Comparison of ENCODE assay signal across 8 mouse cellular contexts in genomic region chr12:59060322-59060721, GRCm38 (mm10). TPM values are rescaled to one million over a fixed set of nuclear protein-coding genes. Genes with fewer than 3 reads are reported as not detected.
DNase-seq lines count a peak whose midpoint lies in the region; ATAC-seq and TF ChIP-seq lines count a peak whose summit lies in the region.

No protein-coding gene starts in this region.

- DNase-seq in gastrocnemius, adult 2 months, result no peak
- no peak for DNase-seq in gastrocnemius, postnatal 10 days
- peak; percentile 54 for DNase-seq in 416B (ENCODE audit: low read depth)
- DNase-seq in forebrain, embryonic 11.5 days (ENCODE audit: low spot score), result no peak
- no peak for DNase-seq in adrenal gland, adult 2 months
- no peak for DNase-seq in adrenal gland, adult 8-10 months
- no peak for DNase-seq in cerebellum, postnatal 36 days

- H3K27me3 ChIP-seq in forebrain, embryonic 11.5 days (ENCODE audit: control insufficient read depth, insufficient read depth, low read length), result no peaks in the 10 kb centered on the region
- H3K27me3 ChIP-seq in liver, embryonic 12.5 days (replicated peaks), result no peaks in the 10 kb centered on the region; the same call in 1 of the 2 replicates

- no peak for TF ChIP-seq CTCF in gastrocnemius, adult 2 months (IDR thresholded peaks at IDR 0.05)

- ATAC-seq in forebrain, embryonic 11.5 days (replicated peaks; ENCODE audit: low FRiP score), result no peak
- ATAC-seq in liver, embryonic 12.5 days, result no peak

- intact Hi-C loops in gastrocnemius, adult 2 months (cut with DNase I), result loop anchor here (2.0 kb wide), 1 partner anchor 48 kb away; the partner anchor contains the start of genes Gemin2 and Sec23a

- no peaks in the 10 kb centered on the region for H3K36me3 ChIP-seq in forebrain, embryonic 11.5 days (ENCODE audit: control insufficient read depth, insufficient read depth, low read length)
- H3K36me3 ChIP-seq in liver, embryonic 12.5 days, result peaks cover 44% of the 10 kb centered on the region

- H3K27ac ChIP-seq in gastrocnemius, adult 2 months, result peak overlapping the region; percentile 96
- no peak overlapping the region for H3K27ac ChIP-seq in forebrain, embryonic 11.5 days (ENCODE audit: low read depth, low read length)
- H3K27ac ChIP-seq in liver, embryonic 12.5 days, result peak overlapping the region; percentile 92

- H3K9ac ChIP-seq in forebrain, embryonic 11.5 days (ENCODE audit: low read length), result peak overlapping the region; percentile 83
- peak overlapping the region; percentile 99 for H3K9ac ChIP-seq in liver, embryonic 12.5 days

- 71% methylated on average over 4 of the region's 4 CpGs for WGBS in forebrain, embryonic 11.5 days
- WGBS in liver, embryonic 12.5 days (ENCODE audit: insufficient replicate concordance), result 52% methylated on average over 4 of the region's 4 CpGs

- peak overlapping the region; percentile 80 for H3K4me2 ChIP-seq in forebrain, embryonic 11.5 days (ENCODE audit: low read depth, low read length, severe bottlenecking)
- peak overlapping the region; percentile 74 for H3K4me2 ChIP-seq in liver, embryonic 12.5 days

- H3K4me1 ChIP-seq in forebrain, embryonic 11.5 days (replicated peaks; ENCODE audit: control insufficient read depth, insufficient read depth, low read length), result peaks cover 3% of the 10 kb centered on the region; the same call in 1 of the 2 replicates
- H3K4me1 ChIP-seq in liver, embryonic 12.5 days, result peaks cover 48% of the 10 kb centered on the region

- peak overlapping the region; percentile 84 for H3K4me3 ChIP-seq in gastrocnemius, adult 2 months
- peak overlapping the region; percentile 80 for H3K4me3 ChIP-seq in forebrain, embryonic 11.5 days (ENCODE audit: low read depth, low read length)
- peak overlapping the region; percentile 87 for H3K4me3 ChIP-seq in liver, embryonic 12.5 days

- H3K9me3 ChIP-seq in forebrain, embryonic 11.5 days (ENCODE audit: control insufficient read depth, low read length), result no peaks in the 10 kb centered on the region
- no peaks in the 10 kb centered on the region for H3K9me3 ChIP-seq in liver, embryonic 12.5 days (replicated peaks)

RNA-seq across cellular contexts. Expression of gene Trappc6b, which starts 0.9 kb away (rescaled TPM):
- 10 to 100 TPM; 46.4 to 60.7 TPM for total RNA-seq in gastrocnemius, adult 2 months (2021)
- 10 to 100 TPM; 36.9 to 37.8 TPM for total RNA-seq in gastrocnemius, postnatal 10 days (2021)
- 64.6 and 69.1 TPM in 2 replicates for polyA plus RNA-seq in forebrain, embryonic 11.5 days (2014; fragmentation: Nextera tagmentation; extraction: Ambion mirVana)
- polyA plus RNA-seq in liver, embryonic 12.5 days (2016; fragmentation: Nextera tagmentation; extraction: Ambion mirVana), result 54.4 and 55.3 TPM in 2 replicates
- 10 to 100 TPM; 83.5 to 90.5 TPM for total RNA-seq in adrenal gland, adult 2 months (2021)
- polyA plus RNA-seq in adrenal gland, adult 2 months (2012; rRNA removed), result 86.1 and 101 TPM in 2 replicates
- 10 to 100 TPM; 82.3 to 99.7 (median 89.9) TPM for total RNA-seq in adrenal gland, adult 8-10 months (2022)

RNA-seq across cellular contexts. Expression of gene Pnn, which starts 6.4 kb away (rescaled TPM):
- 10 to 100 TPM; 18.2 to 22.5 TPM for total RNA-seq in gastrocnemius, adult 2 months (2021)
- total RNA-seq in gastrocnemius, postnatal 10 days (2021), result 10 to 100 TPM; 18.6 to 27.6 TPM
- 124 and 127 TPM in 2 replicates for polyA plus RNA-seq in forebrain, embryonic 11.5 days (2014; fragmentation: Nextera tagmentation; extraction: Ambion mirVana)
- polyA plus RNA-seq in liver, embryonic 12.5 days (2016; fragmentation: Nextera tagmentation; extraction: Ambion mirVana), result 68.6 and 69.4 TPM in 2 replicates
- total RNA-seq in adrenal gland, adult 2 months (2021), result 10 to 100 TPM; 28.9 to 51.7 TPM
- polyA plus RNA-seq in adrenal gland, adult 2 months (2012; rRNA removed), result 5.2 and 6.1 TPM in 2 replicates
- total RNA-seq in adrenal gland, adult 8-10 months (2022), result 10 to 100 TPM; 25.6 to 55.4 (median 43.2) TPM

RNA-seq across cellular contexts. Expression of gene Mia2, which starts 35.3 kb away (rescaled TPM):
- total RNA-seq in gastrocnemius, adult 2 months (2021), result 100 to 1,000 TPM; 113 to 123 TPM
- 10 to 100 TPM; 67.3 to 77.8 TPM for total RNA-seq in gastrocnemius, postnatal 10 days (2021)
- polyA plus RNA-seq in forebrain, embryonic 11.5 days (2014; fragmentation: Nextera tagmentation; extraction: Ambion mirVana), result 50.6 and 55.2 TPM in 2 replicates
- polyA plus RNA-seq in liver, embryonic 12.5 days (2016; fragmentation: Nextera tagmentation; extraction: Ambion mirVana), result 52.6 and 59.3 TPM in 2 replicates
- total RNA-seq in adrenal gland, adult 2 months (2021), result 100 to 1,000 TPM; 114 to 180 TPM
- polyA plus RNA-seq in adrenal gland, adult 2 months (2012; rRNA removed), result 20.8 and 31.9 TPM in 2 replicates
- total RNA-seq in adrenal gland, adult 8-10 months (2022), result 100 to 1,000 TPM; 105 to 141 (median 129) TPM

RNA-seq across cellular contexts. Expression of gene Gemin2, which starts 47.1 kb away (rescaled TPM):
- total RNA-seq in gastrocnemius, adult 2 months (2021), result 1 to 10 TPM; 4.3 to 5.0 TPM
- 1 to 10 TPM; 5.5 to 6.1 TPM for total RNA-seq in gastrocnemius, postnatal 10 days (2021)
- 27.1 and 33.2 TPM in 2 replicates for polyA plus RNA-seq in forebrain, embryonic 11.5 days (2014; fragmentation: Nextera tagmentation; extraction: Ambion mirVana)
- polyA plus RNA-seq in liver, embryonic 12.5 days (2016; fragmentation: Nextera tagmentation; extraction: Ambion mirVana), result 27.3 and 28.2 TPM in 2 replicates
- total RNA-seq in adrenal gland, adult 2 months (2021), result 10 to 100 TPM in 1 of 2 experiments, 1 to 10 TPM in 1; 5.9 to 10.2 TPM
- 1.1 and 1.5 TPM in 2 replicates for polyA plus RNA-seq in adrenal gland, adult 2 months (2012; rRNA removed)
- total RNA-seq in adrenal gland, adult 8-10 months (2022), result 10 to 100 TPM in 2 of 4 experiments, 1 to 10 TPM in 2; 7.3 to 11.2 (median 9.3) TPM

RNA-seq across cellular contexts. Expression of gene Sec23a, which starts 48.5 kb away (rescaled TPM):
- 10 to 100 TPM; 54.7 to 61.6 TPM for total RNA-seq in gastrocnemius, adult 2 months (2021)
- 10 to 100 TPM; 50.6 to 59.4 TPM for total RNA-seq in gastrocnemius, postnatal 10 days (2021)
- 76.0 and 76.5 TPM in 2 replicates for polyA plus RNA-seq in forebrain, embryonic 11.5 days (2014; fragmentation: Nextera tagmentation; extraction: Ambion mirVana)
- polyA plus RNA-seq in liver, embryonic 12.5 days (2016; fragmentation: Nextera tagmentation; extraction: Ambion mirVana), result 31.2 and 32.5 TPM in 2 replicates
- 10 to 100 TPM; 38.8 to 48.9 TPM for total RNA-seq in adrenal gland, adult 2 months (2021)
- polyA plus RNA-seq in adrenal gland, adult 2 months (2012; rRNA removed), result 7.2 and 10.6 TPM in 2 replicates
- total RNA-seq in adrenal gland, adult 8-10 months (2022), result 10 to 100 TPM; 43.3 to 52.8 (median 44.8) TPM
